Mouse (Mus musculus) liver, embryonic 14.5 days (tissue): Measurements from ENCODE around the gene Cnbp.

Experiments
- CTCF ChIP-seq: IDR thresholded peaks from 2 replicates; pipeline ENCODE4 v1.5.1; 2016; ENCODE audit warnings: antibody characterized with exemption, low read depth, control low read depth
- EP300 ChIP-seq: IDR thresholded peaks from 2 replicates; pipeline ENCODE4 v1.6.1; 2016; ENCODE audit warnings: antibody characterized with exemption, low read depth

- TF ChIP-seq CTCF (no peak), EP300 (no peak)
These were observed 18.1 kb upstream of the Cnbp start for GRCm38 (mm10) chr6:87868871-87869506.
